Mouse (Mus musculus) heart, adult 2 months (tissue): ENCODE results near the gene Dnase1l1.

Experiments used
- CTCF ChIP-seq: fragments of 200-600 bp; IDR thresholded peaks from 2 replicates; pipeline ENCODE4 v1.8.1; 2022; ENCODE audit warnings: antibody characterized with exemption, mild to moderate bottlenecking, moderate library complexity
- EP300 ChIP-seq: fragments of 200-500 bp; IDR thresholded peaks from 2 replicates; pipeline ENCODE4 v1.6.1; 2011; ENCODE audit warnings: low read depth, low read length, control low read depth; ENCODE audit not compliant: insufficient read depth
- POLR2A ChIP-seq: fragments of 200-500 bp; IDR thresholded peaks from 2 replicates; pipeline ENCODE4 v1.6.1; 2011; ENCODE audit warnings: mild to moderate bottlenecking, low read depth, low read length, control low read depth; ENCODE audit not compliant: insufficient read depth

GRCm38 (mm10) chrX:74293431-74293830, 11.3 kb upstream of the Dnase1l1 start:
- TF ChIP-seq CTCF (no peak), EP300 (no peak), POLR2A (no peak)
